Mouse (Mus musculus): ENCODE measurements around the gene Zbtb8a. TPM values are rescaled to one million over a fixed set of nuclear protein-coding genes. Genes with fewer than 3 reads are reported as not detected.
"Not testable (repeated sequence)": the region's sequence is repeated elsewhere in the genome, so short reads cannot be mapped to it uniquely, and the experiment has no call there.

The Zbtb8a gene
- polyA plus RNA-seq, 1 experiment = 13.9 TPM

- no peak for TF ChIP-seq CTCF (IDR thresholded peaks at IDR 0.05; ENCODE audit: insufficient read depth, low read length)
- TF ChIP-seq POLR2A (IDR thresholded peaks at IDR 0.05; ENCODE audit: borderline replicate concordance, extremely low read depth, low read depth, low read length) = no peak
- DNase-seq = no peak
- H3K4me1 ChIP-seq (ENCODE audit: control insufficient read depth, insufficient read depth, low read length) = no peaks in the 10 kb centered on the region; the same call in 1 of the 2 replicates
- WGBS = 63% methylated on average over 5 of the region's 5 CpGs
- peak overlapping the region; percentile 13 for H3K4me3 ChIP-seq (replicated peaks; ENCODE audit: extremely low read depth, low read depth, low read length)
These were observed 12.7 kb downstream of the Zbtb8a start for GRCm38 (mm10) chr4:129365224-129365623.

GRCm38 (mm10) chr4:129364379-129364778 lies 13.5 kb downstream of the Zbtb8a start:
- no peak overlapping the region for H3K4me3 ChIP-seq (replicated peaks; ENCODE audit: extremely low read depth, low read depth, low read length)
- WGBS = 87% methylated on average over 3 of the region's 3 CpGs
- no peak for TF ChIP-seq POLR2A (IDR thresholded peaks at IDR 0.05; ENCODE audit: borderline replicate concordance, extremely low read depth, low read depth, low read length)
- TF ChIP-seq CTCF (IDR thresholded peaks at IDR 0.05; ENCODE audit: insufficient read depth, low read length) = no peak
- H3K4me1 ChIP-seq (ENCODE audit: control insufficient read depth, insufficient read depth, low read length) = no peaks in the 10 kb centered on the region; the same call in 1 of the 2 replicates
- no peak for DNase-seq

- DNase-seq = no peak
- 83% methylated on average over 9 of the region's 9 CpGs for WGBS
- no peak for TF ChIP-seq POLR2A (IDR thresholded peaks at IDR 0.05; ENCODE audit: borderline replicate concordance, extremely low read depth, low read depth, low read length)
- Histone ChIP-seq H3K4me1 (ENCODE audit: control insufficient read depth, insufficient read depth, low read length) (no peaks in the 10 kb centered on the region; the same call in 1 of the 2 replicates), H3K4me3 (replicated peaks; ENCODE audit: extremely low read depth, low read depth, low read length) (no peak overlapping the region)
These were observed 14.5 kb downstream of the Zbtb8a start for GRCm38 (mm10) chr4:129363463-129363862.

- no peak for DNase-seq
- TF ChIP-seq CTCF (IDR thresholded peaks at IDR 0.05; ENCODE audit: insufficient read depth, low read length) (no peak), POLR2A (IDR thresholded peaks at IDR 0.05; ENCODE audit: borderline replicate concordance, extremely low read depth, low read depth, low read length) (no peak)
These were observed 15.1 kb downstream of the Zbtb8a start for GRCm38 (mm10) chr4:129362771-129363170.

GRCm38 (mm10) chr4:129362238-129362637 lies 15.7 kb downstream of the Zbtb8a start:
- not testable (repeated sequence) for DNase-seq; H3K4me1 ChIP-seq (ENCODE audit: control insufficient read depth, insufficient read depth, low read length); H3K4me3 ChIP-seq (replicated peaks; ENCODE audit: extremely low read depth, low read depth, low read length)
- 88% methylated on average over 3 of the region's 3 CpGs for WGBS

More at GRCm38 (mm10) chr4:129362771-129363170, 15.1 kb downstream of the Zbtb8a start:
- Histone ChIP-seq H3K4me1 (ENCODE audit: control insufficient read depth, insufficient read depth, low read length) (no peaks in the 10 kb centered on the region; the same call in 1 of the 2 replicates), H3K4me3 (replicated peaks; ENCODE audit: extremely low read depth, low read depth, low read length) (no peak overlapping the region)
- 62% methylated on average over 5 of the region's 5 CpGs for WGBS

- H3K4me1 ChIP-seq (ENCODE audit: control insufficient read depth, insufficient read depth, low read length) = no peaks in the 10 kb centered on the region
- TF ChIP-seq CTCF (IDR thresholded peaks at IDR 0.05; ENCODE audit: insufficient read depth, low read length) = no peak
- no peak for TF ChIP-seq POLR2A (IDR thresholded peaks at IDR 0.05; ENCODE audit: borderline replicate concordance, extremely low read depth, low read depth, low read length)
- WGBS = 83% methylated on average over 15 of the region's 15 CpGs
- DNase-seq = no peak
- no peak overlapping the region for H3K4me3 ChIP-seq (replicated peaks; ENCODE audit: extremely low read depth, low read depth, low read length)
These were observed 20.2 kb downstream of the Zbtb8a start for GRCm38 (mm10) chr4:129357613-129358163.

GRCm38 (mm10) chr4:129354236-129354635 lies 23.7 kb downstream of the Zbtb8a start:
- whole genome bisulfite sequencing = 73% methylated on average over 15 of the region's 15 CpGs
- no peak for TF ChIP-seq CTCF (IDR thresholded peaks at IDR 0.05; ENCODE audit: insufficient read depth, low read length)
- TF ChIP-seq POLR2A (IDR thresholded peaks at IDR 0.05; ENCODE audit: borderline replicate concordance, extremely low read depth, low read depth, low read length) = no peak
- no peak overlapping the region for H3K4me3 ChIP-seq (replicated peaks; ENCODE audit: extremely low read depth, low read depth, low read length)
- H3K4me1 ChIP-seq (ENCODE audit: control insufficient read depth, insufficient read depth, low read length) = no peaks in the 10 kb centered on the region
- no peak for DNase-seq

- Histone ChIP-seq H3K4me1 (ENCODE audit: control insufficient read depth, insufficient read depth, low read length) (no peaks in the 10 kb centered on the region), H3K4me3 (replicated peaks; ENCODE audit: extremely low read depth, low read depth, low read length) (no peak overlapping the region)
- no peak for DNase-seq
- WGBS = 89% methylated on average over 12 of the region's 12 CpGs
- TF ChIP-seq CTCF (IDR thresholded peaks at IDR 0.05; ENCODE audit: insufficient read depth, low read length) = no peak
- TF ChIP-seq POLR2A (IDR thresholded peaks at IDR 0.05; ENCODE audit: borderline replicate concordance, extremely low read depth, low read depth, low read length) = no peak
These were observed 24.7 kb downstream of the Zbtb8a start for GRCm38 (mm10) chr4:129353176-129353575.

GRCm38 (mm10) chr4:129351111-129351510 lies 26.8 kb downstream of the Zbtb8a start:
- H3K4me3 ChIP-seq (replicated peaks; ENCODE audit: extremely low read depth, low read depth, low read length) = no peak overlapping the region
- TF ChIP-seq POLR2A (IDR thresholded peaks at IDR 0.05; ENCODE audit: borderline replicate concordance, extremely low read depth, low read depth, low read length) (no peak), CTCF (IDR thresholded peaks at IDR 0.05; ENCODE audit: insufficient read depth, low read length) (no peak)
- DNase-seq = no peak
- no peaks in the 10 kb centered on the region for H3K4me1 ChIP-seq (ENCODE audit: control insufficient read depth, insufficient read depth, low read length)
- 70% methylated on average over 6 of the region's 6 CpGs for WGBS

- TF ChIP-seq CTCF (IDR thresholded peaks at IDR 0.05; ENCODE audit: insufficient read depth, low read length) (peak; percentile 96), POLR2A (IDR thresholded peaks at IDR 0.05; ENCODE audit: borderline replicate concordance, extremely low read depth, low read depth, low read length) (no peak)
- WGBS = 3% methylated on average over 1 of the region's 1 CpGs
- DNase-seq = peak; percentile 68
These were observed 27.3 kb downstream of the Zbtb8a start for GRCm38 (mm10) chr4:129350644-129351043.

More at GRCm38 (mm10) chr4:129350644-129351043, 27.3 kb downstream of the Zbtb8a start:
- Histone ChIP-seq H3K4me1 (ENCODE audit: control insufficient read depth, insufficient read depth, low read length) (no peaks in the 10 kb centered on the region), H3K4me3 (replicated peaks; ENCODE audit: extremely low read depth, low read depth, low read length) (no peak overlapping the region)

Measured in lung, adult 2 months (tissue).